Comparison of ENCODE assay signal across 10 mouse cellular contexts in the genomic region with DNA sequence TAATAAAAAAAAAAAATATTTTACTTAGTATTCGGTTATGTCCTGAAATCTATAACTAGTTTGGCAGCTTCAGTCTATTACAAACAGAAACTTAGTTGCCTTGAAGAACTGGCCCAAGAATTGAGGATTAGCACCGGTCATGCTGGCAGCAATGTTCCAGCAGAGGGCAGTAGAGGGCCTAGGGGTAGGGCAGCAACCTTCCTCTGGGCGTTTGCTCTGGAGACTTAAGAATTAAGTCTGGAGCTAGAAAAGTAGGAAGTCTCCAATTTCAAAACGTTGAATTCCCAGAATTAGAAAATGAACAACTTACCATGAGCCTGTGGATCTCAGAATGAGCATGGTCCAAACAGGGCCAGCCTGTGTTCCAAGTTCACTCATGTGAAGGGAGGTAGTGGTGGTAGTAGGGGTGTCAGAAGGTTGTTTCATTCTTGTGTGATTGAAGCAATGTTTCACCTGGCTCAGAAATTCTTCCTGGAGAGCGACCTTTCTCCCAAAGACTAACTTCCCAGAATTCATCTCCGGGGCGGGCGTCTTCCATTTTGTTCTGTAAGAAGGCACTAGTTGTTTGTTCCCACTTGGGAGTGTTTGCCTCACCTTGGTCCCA. TPM values are rescaled to one million over a fixed set of nuclear protein-coding genes. Genes with fewer than 3 reads are reported as not detected.
DNase-seq lines count a peak whose midpoint lies in the region; ATAC-seq and TF ChIP-seq lines count a peak whose summit lies in the region.
"Had no signal": no experiment of that assay in that cellular context is flagged by ENCODE, and none has a peak within 500 bp of the region (broad histone marks: within the 10 kb centered on the region; RNA-seq: fewer than 3 reads in every experiment).

No protein-coding gene starts in this region.

- 45% methylated on average over 8 of the region's 8 CpGs for WGBS in kidney, adult 2 months
- WGBS in kidney, embryonic 14.5 days, result 69% methylated on average over 8 of the region's 8 CpGs
- 35% methylated on average over 8 of the region's 8 CpGs for WGBS in liver, embryonic 14.5 days (ENCODE audit: insufficient replicate concordance)

- no peak for ATAC-seq in kidney, embryonic 14.5 days (ENCODE audit: low FRiP score, low TSS enrichment)
- ATAC-seq in liver, embryonic 14.5 days (ENCODE audit: insufficient read depth), result no peak

- H3K9ac ChIP-seq in kidney, embryonic 14.5 days (ENCODE audit: low read depth, low read length), result no peak overlapping the region
- no peak overlapping the region for H3K9ac ChIP-seq in liver, embryonic 14.5 days (replicated peaks)
- H3K9ac ChIP-seq: heart, embryonic 13.5 days had no signal

- H3K4me3 ChIP-seq in kidney, adult 2 months (ENCODE audit: insufficient read depth, low read depth, low read length), result no peak overlapping the region
- H3K4me3 ChIP-seq in kidney, embryonic 14.5 days (ENCODE audit: low read length), result no peak overlapping the region
- no peak overlapping the region for H3K4me3 ChIP-seq in liver, embryonic 14.5 days (ENCODE audit: insufficient read depth in 1 of 2, low read depth in 2 of 2, low read length in 2 of 2)
- H3K4me3 ChIP-seq: heart, embryonic 13.5 days; myocyte had no signal

- TF ChIP-seq CTCF in kidney, adult 2 months (conservative IDR thresholded peaks at IDR 0.05; ENCODE audit: insufficient read depth, insufficient read length, low read depth, low read length), result peak; percentile 96
- peak; percentile 91 for TF ChIP-seq CTCF in liver, embryonic 14.5 days (IDR thresholded peaks at IDR 0.05; ENCODE audit: low read depth)

- no peaks in the 10 kb centered on the region for H3K9me3 ChIP-seq in kidney, embryonic 14.5 days (ENCODE audit: control insufficient read depth, low read length)
- H3K9me3 ChIP-seq in liver, embryonic 14.5 days (ENCODE audit: control insufficient read depth, low read length), result no peaks in the 10 kb centered on the region
- H3K9me3 ChIP-seq: heart, embryonic 13.5 days had no signal

- no peak overlapping the region for H3K4me2 ChIP-seq in kidney, embryonic 14.5 days (replicated peaks; ENCODE audit: low read depth, low read length)
- H3K4me2 ChIP-seq in liver, embryonic 14.5 days (ENCODE audit: low read depth), result no peak overlapping the region
- H3K4me2 ChIP-seq: heart, embryonic 13.5 days had no signal

- no peak for TF ChIP-seq EP300 in liver, embryonic 14.5 days (IDR thresholded peaks at IDR 0.05; ENCODE audit: low read depth)

- no peak for TF ChIP-seq POLR2A in kidney, adult 2 months (IDR thresholded peaks at IDR 0.05; ENCODE audit: low read depth, low read length)

- peak overlapping the region; percentile 78 for H3K27ac ChIP-seq in kidney, adult 2 months (ENCODE audit: insufficient read depth, low read depth, low read length)
- no peak overlapping the region for H3K27ac ChIP-seq in kidney, embryonic 14.5 days (ENCODE audit: low read depth, low read length)
- H3K27ac ChIP-seq in liver, embryonic 14.5 days, result no peak overlapping the region
- H3K27ac ChIP-seq: heart, embryonic 13.5 days had no signal

- no peaks in the 10 kb centered on the region for H3K36me3 ChIP-seq in kidney, adult 2 months (ENCODE audit: control insufficient read depth, insufficient read depth, low read length)
- no peaks in the 10 kb centered on the region for H3K36me3 ChIP-seq in kidney, embryonic 14.5 days (ENCODE audit: control insufficient read depth, insufficient read depth, low read length)
- no peaks in the 10 kb centered on the region for H3K36me3 ChIP-seq in liver, embryonic 14.5 days (replicated peaks; ENCODE audit: control insufficient read depth, insufficient read depth, low read depth)
- H3K36me3 ChIP-seq: heart, embryonic 13.5 days had no signal

- H3K27me3 ChIP-seq in kidney, adult 2 months (replicated peaks; ENCODE audit: control insufficient read depth, insufficient read depth, low read length), result no peaks in the 10 kb centered on the region
- H3K27me3 ChIP-seq in kidney, embryonic 14.5 days (ENCODE audit: control insufficient read depth, insufficient read depth, low read length), result no peaks in the 10 kb centered on the region
- H3K27me3 ChIP-seq in liver, embryonic 14.5 days (ENCODE audit: control insufficient read depth, insufficient read depth, low read length), result no peaks in the 10 kb centered on the region
- H3K27me3 ChIP-seq: heart, embryonic 13.5 days had no signal

- H3K4me1 ChIP-seq in kidney, adult 2 months (ENCODE audit: control insufficient read depth, insufficient read depth, low read length), result peaks cover 25% of the 10 kb centered on the region
- no peaks in the 10 kb centered on the region for H3K4me1 ChIP-seq in kidney, embryonic 14.5 days (ENCODE audit: control insufficient read depth, insufficient read depth, low read length)
- H3K4me1 ChIP-seq in liver, embryonic 14.5 days (replicated peaks; ENCODE audit: control insufficient read depth in 2 of 2, insufficient read depth in 2 of 2, low read length in 1 of 2), result no peaks in the 10 kb centered on the region
- H3K4me1 ChIP-seq: heart, embryonic 13.5 days had no signal

- DNase-seq in kidney, adult 2 months, result peak; percentile 91
- peak; percentile 57 for DNase-seq in ES-CJ7 (ENCODE audit: low read depth, low spot score)
- DNase-seq in adrenal gland, postnatal 25 days, result peak; percentile 83
- DNase-seq in gastrocnemius, postnatal 10 days, result peak; percentile 78
- peak in 2 of 3 experiments; percentile 37 to 39 for DNase-seq in liver, embryonic 14.5 days (ENCODE audit: low read depth in 3 of 3, low spot score in 3 of 3)
- DNase-seq in right cerebral cortex, postnatal 14 days, result peak; percentile 64
- peak; percentile 52 for DNase-seq in yolk sac, embryonic 10.5 days (ENCODE audit: low spot score)

RNA-seq across cellular contexts. Expression of a gene that starts 33.4 kb away (rescaled TPM):
- 136 and 148 TPM in 2 replicates for polyA plus RNA-seq in kidney, adult 2 months (2012; rRNA removed)
- polyA plus RNA-seq in kidney, embryonic 14.5 days (2014; fragmentation: Nextera tagmentation; extraction: Ambion mirVana), result 104 and 135 TPM in 2 replicates
- 101 and 114 TPM in 2 replicates for total RNA-seq in adrenal gland, postnatal 25 days (2021)
- total RNA-seq in gastrocnemius, postnatal 10 days (2021), result 100 to 1,000 TPM; 123 to 128 TPM
- 9.6 and 14.6 TPM in 2 replicates for polyA plus RNA-seq in liver, embryonic 14.5 days (2012; rRNA removed)
- polyA plus RNA-seq in liver, embryonic 14.5 days (2014; fragmentation: Nextera tagmentation; extraction: Ambion mirVana), result 32.5 and 38.6 TPM in 2 replicates

Comparison
In these comparisons a context has a peak if more than half of its experiments do, and no peak if none do; other contexts are left out.
1. DNase-seq: peak in every context shown above with its lines; median percentile 91 in kidney, adult 2 months; 83 in adrenal gland, postnatal 25 days; 78 in gastrocnemius, postnatal 10 days; 64 in right cerebral cortex, postnatal 14 days; 57 in ES-CJ7; 52 in yolk sac, embryonic 10.5 days; 38 in liver, embryonic 14.5 days.